Mouse (Mus musculus): Measurements from ENCODE around the gene Acmsd. TPM values are rescaled to one million over a fixed set of nuclear protein-coding genes. Genes with fewer than 3 reads are reported as not detected.

Gene Acmsd
- polyA plus RNA-seq (2017; shearing (Covaris generic)) = not detected

GRCm38 (mm10) chr1:127729096-127729495, at the start of gene Acmsd:
Acmsd (plus strand) TSS chr1:127729413.

GRCm38 (mm10) chr1:127679498-127680133, 49.6 kb upstream of the Acmsd start, which contains the start of gene Tmem163:
Tmem163 (minus strand) TSS chr1:127679548.

GRCm38 (mm10) chr1:127773803-127774500, 44.7 kb downstream of the Acmsd start, which contains the start of gene Ccnt2:
Ccnt2 (plus strand) TSS chr1:127774164.

Other genes starting within 250 kb of the Acmsd start
- gene Tmem163, start 49.9 kb upstream of the Acmsd start, polyA plus RNA-seq (2017; shearing (Covaris generic)) = 1 to 10 TPM in 1 of 2 experiments, under 1 TPM in 1; 0.17 to 2.1 TPM
- 100 to 1,000 TPM in 1 of 2 experiments, 10 to 100 TPM in 1; 90.3 to 112 TPM for gene Ccnt2, start 44.8 kb downstream of the Acmsd start, polyA plus RNA-seq (2017; shearing (Covaris generic))
- gene Map3k19, start 125.6 kb downstream of the Acmsd start, polyA plus RNA-seq (2017; shearing (Covaris generic)) = under 1 TPM; 0.29 to 0.78 TPM
- 10 to 100 TPM; 55.7 to 61.7 TPM for gene Rab3gap1, start 139.4 kb downstream of the Acmsd start, polyA plus RNA-seq (2017; shearing (Covaris generic))

Measured in inflammation-experienced regulatory T-cells (primary cell).